Mouse (Mus musculus) kidney, adult 2 months (tissue): ENCODE measurements around the gene Klhl9.
"Not testable (repeated sequence)": the region's sequence is repeated elsewhere in the genome, so short reads cannot be mapped to it uniquely, and the experiment has no call there.

Experiments
- CTCF ChIP-seq: fragments of 200-500 bp; conservative IDR thresholded peaks from 2 replicates; pipeline ENCODE4 v1.5.1; 2011; ENCODE audit warnings: low read depth, mild to moderate bottlenecking, control low read depth, low read length, moderate library complexity, mixed read lengths; ENCODE audit not compliant: insufficient read depth, insufficient read length
- POLR2A ChIP-seq: fragments of 200-500 bp; IDR thresholded peaks from one replicate; pipeline ENCODE4 v1.6.1; 2011; ENCODE audit warnings: low read depth, low read length, control low read depth

DNA sequence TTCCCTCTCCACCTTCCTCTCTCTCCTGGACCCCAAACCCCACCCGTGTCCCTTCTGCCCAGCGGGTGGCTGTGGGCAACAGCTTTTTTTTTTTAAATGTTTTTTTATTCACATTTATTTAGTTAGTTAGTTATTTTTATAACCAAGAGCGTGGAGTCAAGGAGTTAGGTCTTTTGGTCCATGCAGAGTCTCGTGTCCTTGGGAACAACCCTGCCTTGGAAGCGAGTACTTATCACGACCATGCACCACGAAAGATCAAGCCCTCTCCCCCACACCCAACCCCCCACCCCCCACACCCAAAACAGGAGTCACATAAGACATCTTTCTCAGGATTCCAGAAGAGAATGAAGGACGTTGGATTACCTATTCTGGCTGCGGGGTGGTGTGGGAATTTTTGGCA lies 40.1 kb upstream of the Klhl9 start:
- not testable (repeated sequence) for TF ChIP-seq POLR2A, CTCF
